Mouse (Mus musculus): ENCODE measurements around the gene Cpvl. TPM values are rescaled to one million over a fixed set of nuclear protein-coding genes. Genes with fewer than 3 reads are reported as not detected.

Gene Cpvl
- polyA plus RNA-seq, 1 experiment from 2014 or later, result 0.16 TPM

DNA sequence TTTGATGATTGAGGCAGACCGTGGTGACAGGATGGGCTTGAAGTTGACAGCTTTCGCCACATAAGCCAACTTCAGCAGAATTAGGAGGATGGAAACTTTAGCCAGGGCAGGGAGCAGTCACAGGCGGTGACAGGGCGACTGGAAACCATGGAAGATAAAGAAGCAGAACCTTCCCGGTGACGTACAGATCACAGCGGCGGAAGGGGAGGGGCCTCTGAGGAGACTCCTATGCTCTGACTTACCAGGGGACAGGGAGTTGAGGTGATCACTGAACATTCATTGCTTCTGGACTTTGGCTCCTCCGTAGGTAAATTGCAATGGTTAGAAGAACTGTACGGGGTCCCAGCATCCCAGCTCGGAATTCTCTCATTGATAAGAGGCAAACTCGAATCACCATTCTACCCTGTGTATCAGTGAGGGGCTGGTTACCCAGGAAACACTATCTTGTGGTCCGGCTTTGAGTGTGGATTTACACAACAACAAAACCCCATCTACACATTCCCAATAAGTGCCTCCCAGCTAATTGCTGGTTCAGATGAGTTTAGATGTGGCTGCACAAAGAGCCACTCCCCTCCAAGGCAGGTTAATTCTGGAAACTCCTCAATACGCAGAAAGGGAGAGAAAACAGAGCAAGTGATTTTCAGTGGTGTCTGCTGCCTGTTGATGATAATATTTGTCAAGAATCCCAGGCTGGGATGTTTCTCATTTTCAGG lies 8.0 kb upstream of the Cpvl start:
- TF ChIP-seq CTCF (IDR thresholded peaks at IDR 0.05; ENCODE audit: low read depth), result no peak
- DNase-seq (no peak), ATAC-seq (ENCODE audit: insufficient read depth) (no peak)
- no peak overlapping the region for H3K9ac ChIP-seq
- H3K36me3 ChIP-seq (ENCODE audit: insufficient read depth), result no peaks in the 10 kb centered on the region
- H3K27ac ChIP-seq (ENCODE audit: low read depth), result no peak overlapping the region
- no peak overlapping the region for H3K4me3 ChIP-seq (ENCODE audit: low read depth, low read length)
- H3K27me3 ChIP-seq (ENCODE audit: insufficient read depth, low read length), result no peaks in the 10 kb centered on the region
- 56% methylated on average over 14 of the region's 14 CpGs for WGBS
- peaks cover 8% of the 10 kb centered on the region; the same call in 1 of the 2 replicates for H3K4me1 ChIP-seq (ENCODE audit: insufficient read depth)
- no peaks in the 10 kb centered on the region for H3K9me3 ChIP-seq (ENCODE audit: low read depth, low read length)
- H3K4me2 ChIP-seq, result 0 out of 2 replicates have a peak overlapping the region, but pooled peaks have one; percentile 16

DNA sequence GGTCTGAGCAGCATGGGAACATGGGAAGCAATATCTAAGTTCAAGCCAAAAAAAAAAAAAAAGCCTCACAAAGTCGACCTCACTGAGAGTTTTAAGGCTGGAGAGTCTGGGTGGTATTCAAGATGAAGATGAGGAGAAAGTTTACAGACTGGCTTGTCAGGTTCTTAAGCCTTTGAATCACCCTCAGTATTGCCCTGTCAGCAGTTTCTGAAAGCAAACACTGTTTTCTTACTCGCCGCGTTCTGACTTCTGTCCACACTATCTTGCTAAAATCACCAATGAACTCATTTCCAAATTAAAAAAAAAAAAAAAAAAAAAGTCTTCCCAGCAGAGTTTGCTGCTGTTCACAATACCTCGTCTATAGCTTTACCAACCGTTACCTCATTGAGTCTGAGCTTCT lies 5.3 kb upstream of the Cpvl start:
- 36% methylated on average over 6 of the region's 6 CpGs for WGBS
- no peak overlapping the region for H3K27ac ChIP-seq (ENCODE audit: low read depth)
- ATAC-seq (ENCODE audit: insufficient read depth) (no peak), DNase-seq (no peak)
- no peaks in the 10 kb centered on the region for H3K27me3 ChIP-seq (ENCODE audit: insufficient read depth, low read length)
- H3K9me3 ChIP-seq (ENCODE audit: low read depth, low read length), result no peaks in the 10 kb centered on the region
- peaks cover 10% of the 10 kb centered on the region; the same call in 1 of the 2 replicates for H3K4me1 ChIP-seq (ENCODE audit: insufficient read depth)
- no peak overlapping the region for H3K4me3 ChIP-seq (ENCODE audit: low read depth, low read length)
- H3K9ac ChIP-seq, result no peak overlapping the region
- no peak for TF ChIP-seq CTCF (IDR thresholded peaks at IDR 0.05; ENCODE audit: low read depth)
- no peaks in the 10 kb centered on the region for H3K36me3 ChIP-seq (ENCODE audit: insufficient read depth)
- no peak overlapping the region for H3K4me2 ChIP-seq

DNA sequence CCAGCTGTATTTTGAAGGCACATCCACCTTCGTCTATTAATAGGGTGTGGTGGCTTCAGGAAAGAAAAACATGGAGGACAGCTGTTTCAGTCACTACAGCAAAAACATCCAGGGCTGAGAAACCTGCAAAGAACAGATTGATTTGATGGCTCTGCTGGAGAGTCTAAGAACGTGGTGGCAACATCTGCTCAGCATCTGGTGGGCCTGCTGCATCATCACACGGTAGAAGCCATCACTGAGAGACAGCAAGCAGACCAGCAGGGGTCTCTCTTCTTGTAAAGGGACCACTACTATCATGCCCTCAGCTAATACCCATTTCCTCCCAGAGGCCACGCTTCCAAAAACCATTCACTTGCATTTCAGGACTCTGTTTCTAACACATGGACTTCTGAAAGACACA lies 4.1 kb upstream of the Cpvl start:
- DNase-seq (peak; percentile 62), ATAC-seq (ENCODE audit: insufficient read depth) (0 out of 2 replicates have a peak, but pooled peaks have one; percentile 51)
- Histone ChIP-seq H3K27ac (ENCODE audit: low read depth) (no peak overlapping the region), H3K4me1 (ENCODE audit: insufficient read depth) (peaks cover 10% of the 10 kb centered on the region; the same call in 1 of the 2 replicates), H3K9me3 (ENCODE audit: low read depth, low read length) (no peaks in the 10 kb centered on the region), H3K4me3 (ENCODE audit: low read depth, low read length) (no peak overlapping the region), H3K4me2 (no peak overlapping the region), H3K27me3 (ENCODE audit: insufficient read depth, low read length) (no peaks in the 10 kb centered on the region), H3K36me3 (ENCODE audit: insufficient read depth) (no peaks in the 10 kb centered on the region), H3K9ac (no peak overlapping the region)
- TF ChIP-seq CTCF (IDR thresholded peaks at IDR 0.05; ENCODE audit: low read depth), result peak; percentile 43
- 45% methylated on average over 4 of the region's 4 CpGs for WGBS

DNA sequence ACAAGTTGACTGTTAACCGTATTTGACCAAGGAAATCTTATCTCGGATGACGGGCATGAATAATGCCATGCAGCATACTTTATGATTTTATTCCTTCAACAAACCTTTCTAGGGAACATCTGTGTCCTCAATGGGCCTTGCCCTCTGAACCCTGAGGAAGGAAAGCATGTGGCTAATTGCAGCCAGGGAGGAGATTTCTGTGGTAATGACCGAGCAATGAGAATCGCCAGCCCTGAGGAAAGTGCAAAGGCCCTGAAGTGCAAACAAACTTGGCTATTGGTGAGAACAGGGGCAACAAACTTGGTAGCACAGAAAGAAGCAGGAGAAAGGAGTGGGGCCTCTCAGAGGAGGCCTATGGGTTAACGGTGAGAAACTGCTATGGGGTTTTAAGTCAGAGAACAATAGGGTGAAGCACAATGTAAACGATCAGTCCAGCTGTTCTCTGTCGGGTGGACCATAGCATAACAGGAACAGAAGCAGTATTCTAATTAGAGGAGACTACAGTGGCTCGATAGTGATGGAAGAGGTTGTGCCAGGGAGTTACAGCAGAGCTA lies 3.7 kb upstream of the Cpvl start:
- H3K4me2 ChIP-seq, result no peak overlapping the region
- H3K27me3 ChIP-seq (ENCODE audit: insufficient read depth, low read length), result no peaks in the 10 kb centered on the region
- no peak overlapping the region for H3K27ac ChIP-seq (ENCODE audit: low read depth)
- TF ChIP-seq CTCF (IDR thresholded peaks at IDR 0.05; ENCODE audit: low read depth), result no peak
- no peaks in the 10 kb centered on the region for H3K36me3 ChIP-seq (ENCODE audit: insufficient read depth)
- WGBS, result 46% methylated on average over 9 of the region's 9 CpGs
- ATAC-seq (ENCODE audit: insufficient read depth), result no peak
- H3K4me3 ChIP-seq (ENCODE audit: low read depth, low read length), result no peak overlapping the region
- H3K4me1 ChIP-seq (ENCODE audit: insufficient read depth), result peaks cover 7% of the 10 kb centered on the region; the same call in 1 of the 2 replicates
- H3K9ac ChIP-seq, result no peak overlapping the region
- DNase-seq, result no peak
- H3K9me3 ChIP-seq (ENCODE audit: low read depth, low read length), result no peaks in the 10 kb centered on the region

DNA sequence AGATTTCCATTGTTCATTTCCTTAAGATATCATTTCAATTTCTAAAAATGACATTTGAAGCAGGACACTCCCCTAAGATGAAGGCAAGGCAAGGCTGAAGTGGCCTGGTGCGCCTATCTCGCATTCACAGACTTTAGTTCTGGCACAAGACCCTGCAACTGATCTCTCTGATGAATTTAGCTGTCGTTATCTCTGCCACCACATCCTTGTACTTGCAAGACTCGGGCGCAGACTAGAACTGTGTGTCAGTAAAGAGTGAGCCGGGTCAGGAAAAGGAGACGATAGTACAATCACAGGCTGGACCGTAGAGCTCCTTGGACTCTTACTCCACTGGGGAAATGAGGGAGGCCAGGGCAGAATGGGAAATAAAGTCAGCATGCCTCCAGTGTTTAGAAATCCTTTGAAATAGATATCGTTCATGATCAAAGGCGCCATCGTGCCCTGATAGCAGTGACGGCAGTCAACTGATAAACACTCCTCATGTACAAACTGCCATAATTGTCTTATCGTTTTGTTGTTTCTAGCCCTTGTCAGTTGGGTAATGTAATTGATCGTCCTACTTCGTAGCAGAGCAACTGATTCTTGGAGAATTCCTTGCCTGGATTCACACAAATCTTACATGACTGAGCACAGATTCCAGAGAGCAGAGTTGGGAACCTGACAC lies 2.5 kb upstream of the Cpvl start:
- Histone ChIP-seq H3K9ac (no peak overlapping the region), H3K36me3 (ENCODE audit: insufficient read depth) (no peaks in the 10 kb centered on the region), H3K27me3 (ENCODE audit: insufficient read depth, low read length) (no peaks in the 10 kb centered on the region), H3K4me2 (no peak overlapping the region), H3K4me3 (ENCODE audit: low read depth, low read length) (no peak overlapping the region), H3K27ac (ENCODE audit: low read depth) (no peak overlapping the region), H3K4me1 (ENCODE audit: insufficient read depth) (peaks cover 7% of the 10 kb centered on the region; the same call in 1 of the 2 replicates), H3K9me3 (ENCODE audit: low read depth, low read length) (no peaks in the 10 kb centered on the region)
- 49% methylated on average over 15 of the region's 15 CpGs for WGBS
- TF ChIP-seq CTCF (IDR thresholded peaks at IDR 0.05; ENCODE audit: low read depth), result no peak
- no peak for ATAC-seq (ENCODE audit: insufficient read depth)
- no peak for DNase-seq

DNA sequence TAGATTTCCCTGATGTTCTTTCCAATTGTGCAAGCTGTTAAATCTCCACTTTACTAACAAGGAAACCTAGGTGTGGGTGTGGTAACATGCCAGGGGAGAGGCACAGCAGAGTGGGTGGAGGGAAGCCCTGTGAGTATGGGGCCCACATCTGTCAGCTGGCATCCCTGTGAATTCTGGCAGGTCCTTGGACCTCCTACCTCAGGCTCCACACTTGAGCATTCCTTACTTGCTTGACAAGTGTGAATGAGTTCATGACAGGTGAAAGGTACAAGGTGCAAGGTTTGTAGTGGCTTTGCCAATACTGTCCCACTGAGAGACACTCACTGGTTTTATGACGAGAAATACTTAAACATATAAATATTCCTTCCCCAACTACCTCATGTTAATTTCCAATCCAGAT lies 4.4 kb downstream of the Cpvl start:
- Histone ChIP-seq H3K27ac (ENCODE audit: low read depth) (0 out of 2 replicates have a peak overlapping the region, but pooled peaks have one; percentile 62), H3K27me3 (ENCODE audit: insufficient read depth, low read length) (no peaks in the 10 kb centered on the region), H3K4me2 (no peak overlapping the region), H3K9me3 (ENCODE audit: low read depth, low read length) (no peaks in the 10 kb centered on the region), H3K36me3 (ENCODE audit: insufficient read depth) (no peaks in the 10 kb centered on the region), H3K4me1 (ENCODE audit: insufficient read depth) (peaks cover 44% of the 10 kb centered on the region), H3K4me3 (ENCODE audit: low read depth, low read length) (no peak overlapping the region), H3K9ac (no peak overlapping the region)
- no peak for TF ChIP-seq CTCF (IDR thresholded peaks at IDR 0.05; ENCODE audit: low read depth)
- no peak for DNase-seq
- no peak for ATAC-seq (ENCODE audit: insufficient read depth)
- 24% methylated on average over 1 of the region's 1 CpGs for WGBS

DNA sequence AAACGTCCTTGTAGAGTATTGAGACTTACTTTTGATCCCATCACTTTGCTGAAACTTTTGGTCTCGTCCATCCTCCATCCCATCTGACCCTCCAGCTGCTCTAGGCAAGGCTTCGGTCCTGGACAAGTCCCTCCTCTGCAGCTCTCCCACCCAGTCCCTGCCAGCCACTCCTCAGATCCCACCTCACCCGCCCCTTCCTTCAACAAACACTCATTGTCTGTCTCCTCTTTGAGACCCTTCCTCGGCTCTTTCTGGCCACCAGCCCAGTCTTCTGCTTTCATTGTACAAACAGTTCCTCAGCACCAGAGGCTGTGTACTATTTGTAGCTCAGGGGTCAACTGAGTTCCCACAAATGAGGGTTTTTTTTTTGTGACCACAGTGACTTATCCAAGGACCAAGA lies 5.0 kb downstream of the Cpvl start:
- Histone ChIP-seq H3K4me3 (ENCODE audit: low read depth, low read length) (no peak overlapping the region), H3K27ac (ENCODE audit: low read depth) (peak overlapping the region; percentile 48), H3K4me1 (ENCODE audit: insufficient read depth) (peaks cover 45% of the 10 kb centered on the region), H3K36me3 (ENCODE audit: insufficient read depth) (no peaks in the 10 kb centered on the region), H3K9me3 (ENCODE audit: low read depth, low read length) (no peaks in the 10 kb centered on the region), H3K4me2 (no peak overlapping the region), H3K9ac (no peak overlapping the region), H3K27me3 (ENCODE audit: insufficient read depth, low read length) (no peaks in the 10 kb centered on the region)
- no peak for TF ChIP-seq CTCF (IDR thresholded peaks at IDR 0.05; ENCODE audit: low read depth)
- peak; percentile 90 for ATAC-seq (ENCODE audit: insufficient read depth)
- 5% methylated on average over 5 of the region's 5 CpGs for WGBS
- peak; percentile 94 for DNase-seq

Measured in lung, embryonic 14.5 days (tissue).